Mouse (Mus musculus) bone marrow, adult 2 months (tissue): Measurements from ENCODE around the gene Gng7. TPM values are rescaled to one million over a fixed set of nuclear protein-coding genes. Genes with fewer than 3 reads are reported as not detected.

Source experiments
- H3K27ac ChIP-seq: fragments of 200-500 bp; 2 replicates; pipeline ENCODE4 v1.5.1; 2012; ENCODE audit warnings: low read depth, mild to moderate bottlenecking, control low read depth, inconsistent platforms, low read length; ENCODE audit not compliant: control insufficient read depth, poor library complexity, insufficient read depth
- H3K4me1 ChIP-seq: fragments of 200-500 bp; 2 replicates; pipeline ENCODE4 v1.6.1; 2011; ENCODE audit warnings: low read length; ENCODE audit not compliant: control insufficient read depth, insufficient read depth
- H3K4me3 ChIP-seq: fragments of 200-500 bp; replicated peaks from 2 replicates; pipeline ENCODE3; 2011; ENCODE audit warnings: mild to moderate bottlenecking, low read depth, low read length, control low read depth; ENCODE audit not compliant: control insufficient read depth
- CTCF ChIP-seq: fragments of 200-500 bp; IDR thresholded peaks from 2 replicates; pipeline ENCODE4 v1.5.1; 2011; ENCODE audit warnings: low read length, control low read depth; ENCODE audit not compliant: control insufficient read depth, insufficient read depth
- POLR2A ChIP-seq: fragments of 200-500 bp; IDR thresholded peaks from 2 replicates; pipeline ENCODE4 v1.6.1; 2011; ENCODE audit warnings: low read depth, mild to moderate bottlenecking, control low read depth, low read length, borderline replicate concordance; ENCODE audit not compliant: control insufficient read depth
- WGBS: fragments of 180-500 bp; shearing (Covaris S2); methylation state at CpG from one replicate; pipeline ENCODE4 v1.1.7; 2018; 5-methylcytosine and 5-hydroxymethylcytosine counted together
- polyA plus RNA-seq: library from polyadenylated mRNA; stranded (reverse); fragments of >200 nt; gene quantifications from 2 replicates; pipeline ENCODE4 v1.2.4, GENCODE M21; 2011; ENCODE audit warnings: low replicate concordance; ENCODE audit not compliant: missing spikeins, insufficient read depth, insufficient read length

The Gng7 gene
- polyA plus RNA-seq, 1 experiment, result not detected

DNA sequence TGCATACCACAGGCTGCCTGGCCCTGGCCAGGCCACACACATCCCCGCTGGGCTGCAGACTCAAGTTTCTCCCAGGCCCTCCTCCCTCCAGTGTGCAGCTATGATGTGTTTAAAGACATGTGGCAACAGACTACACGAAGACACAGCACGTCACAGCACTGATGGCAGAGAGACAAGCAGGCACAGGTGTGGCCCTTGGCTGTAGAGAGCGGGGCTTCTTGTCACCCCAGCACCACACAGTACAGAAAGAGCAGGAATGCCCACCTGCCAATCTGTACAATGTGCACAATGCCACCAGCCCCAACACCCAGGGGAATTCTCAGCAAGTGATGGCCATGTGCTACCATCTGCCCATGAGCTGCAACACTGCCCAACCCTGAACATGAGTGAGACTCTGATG, 103.4 kb downstream of the Gng7 start:
- H3K27ac ChIP-seq, result no peak overlapping the region
- H3K4me3 ChIP-seq, result no peak overlapping the region
- WGBS, result 90% methylated on average over 4 of the region's 4 CpGs
- H3K4me1 ChIP-seq, result peaks cover 9% of the 10 kb centered on the region
- TF ChIP-seq CTCF (no peak), POLR2A (no peak)

DNA sequence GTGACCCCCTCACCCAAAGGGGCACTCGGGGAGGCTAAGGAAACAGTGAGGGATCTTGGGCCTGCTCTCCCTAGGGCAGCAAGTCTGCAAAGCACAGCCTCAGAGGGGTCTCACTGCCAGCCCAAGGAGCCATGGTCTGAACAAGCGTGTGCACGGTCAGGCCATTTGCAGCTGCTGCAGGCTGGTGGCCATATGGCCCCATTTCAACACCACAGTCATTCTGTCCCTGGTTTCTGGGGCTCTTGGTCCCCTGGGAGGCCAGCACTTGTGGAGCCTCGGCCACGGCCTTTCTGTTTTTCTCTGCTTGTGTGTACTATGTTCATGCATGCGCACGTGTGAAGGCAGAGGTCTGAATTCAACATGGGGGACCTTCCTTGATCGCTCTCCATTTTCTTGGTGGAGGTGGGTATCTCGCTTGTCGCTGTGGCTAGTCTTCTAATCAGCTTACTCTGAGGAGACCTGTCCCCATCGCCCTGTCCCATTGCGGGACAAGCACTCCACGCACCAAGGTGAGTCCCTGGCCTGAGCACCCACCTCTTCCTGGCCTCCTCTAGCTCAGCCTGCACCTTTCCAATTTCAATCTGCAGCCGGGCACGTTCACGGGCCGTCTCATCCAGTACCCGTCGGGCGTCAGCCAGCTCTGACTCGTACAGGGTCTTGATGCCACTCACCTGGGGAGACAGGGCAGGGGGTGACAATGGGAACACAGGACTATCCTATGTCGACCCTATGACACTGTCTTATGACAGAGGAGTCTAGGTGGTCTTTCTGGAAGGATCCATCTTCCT, 105.2 kb downstream of the Gng7 start:
- H3K27ac ChIP-seq, result no peak overlapping the region
- 94% methylated on average over 22 of the region's 22 CpGs for WGBS
- TF ChIP-seq POLR2A, result no peak
- no peak for TF ChIP-seq CTCF
- no peak overlapping the region for H3K4me3 ChIP-seq
- peaks cover 8% of the 10 kb centered on the region for H3K4me1 ChIP-seq

DNA sequence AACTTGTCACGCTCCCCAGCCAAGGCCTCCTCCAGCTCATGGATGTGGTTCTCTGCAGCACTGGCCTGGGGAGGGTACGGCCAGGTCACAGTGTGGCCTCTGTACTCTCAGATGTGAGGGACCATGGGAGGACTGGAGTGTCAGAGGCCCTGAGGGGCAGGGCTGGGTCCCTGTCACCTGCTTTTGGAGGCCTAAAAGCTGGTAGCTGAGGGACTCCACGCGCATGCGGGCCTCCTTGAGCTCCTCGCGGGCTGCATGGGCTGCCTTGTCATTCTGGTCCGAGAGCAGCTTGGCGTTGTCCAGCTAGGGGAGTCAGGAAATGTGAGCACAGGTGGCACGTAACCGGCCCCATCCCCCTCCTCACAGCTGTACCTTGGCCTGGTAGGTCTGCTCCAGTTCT, 110.0 kb downstream of the Gng7 start:
- H3K4me3 ChIP-seq, result no peak overlapping the region
- H3K27ac ChIP-seq, result no peak overlapping the region
- TF ChIP-seq POLR2A, result no peak
- no peak for TF ChIP-seq CTCF
- no peaks in the 10 kb centered on the region; the same call in none of the 2 replicates for H3K4me1 ChIP-seq
- 92% methylated on average over 11 of the region's 11 CpGs for WGBS

DNA sequence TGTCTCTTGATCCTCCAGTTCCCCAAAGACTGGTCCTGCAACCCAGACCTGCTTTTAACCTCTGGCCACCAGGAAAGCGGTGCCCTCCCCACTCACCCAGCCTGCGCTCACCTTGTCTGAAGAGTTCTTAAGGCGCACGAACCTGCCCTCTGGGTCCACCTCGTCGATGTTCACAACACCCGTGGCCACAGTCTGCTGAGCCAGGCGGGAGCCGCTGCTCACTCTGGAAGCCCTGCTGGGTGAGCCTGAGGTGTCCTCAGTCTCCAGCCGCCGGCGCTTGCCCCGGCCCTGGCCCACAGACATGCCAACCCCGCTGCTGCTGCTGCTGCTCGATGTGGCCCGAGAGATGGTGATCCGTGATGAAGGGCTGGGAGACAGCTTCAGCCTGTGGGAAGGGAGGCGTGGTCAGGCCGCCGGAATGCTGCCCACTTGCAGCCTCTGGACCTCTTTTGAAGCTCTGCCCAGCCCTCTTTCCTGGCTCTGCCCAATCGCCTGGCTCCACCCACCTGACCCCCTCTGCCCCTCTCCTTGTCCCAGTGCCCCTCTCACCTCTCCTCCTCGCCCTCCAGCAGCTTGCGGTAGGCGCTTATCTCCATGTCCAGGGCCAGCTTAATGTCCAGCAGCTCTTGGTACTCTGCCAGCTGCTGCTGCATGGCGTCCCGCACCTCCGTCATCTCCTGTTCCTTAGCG, 110.6 kb downstream of the Gng7 start:
- TF ChIP-seq CTCF (no peak), POLR2A (no peak)
- Histone ChIP-seq H3K4me3 (no peak overlapping the region), H3K27ac (no peak overlapping the region), H3K4me1 (no peaks in the 10 kb centered on the region; the same call in none of the 2 replicates)
- 89% methylated on average over 28 of the region's 28 CpGs for WGBS

DNA sequence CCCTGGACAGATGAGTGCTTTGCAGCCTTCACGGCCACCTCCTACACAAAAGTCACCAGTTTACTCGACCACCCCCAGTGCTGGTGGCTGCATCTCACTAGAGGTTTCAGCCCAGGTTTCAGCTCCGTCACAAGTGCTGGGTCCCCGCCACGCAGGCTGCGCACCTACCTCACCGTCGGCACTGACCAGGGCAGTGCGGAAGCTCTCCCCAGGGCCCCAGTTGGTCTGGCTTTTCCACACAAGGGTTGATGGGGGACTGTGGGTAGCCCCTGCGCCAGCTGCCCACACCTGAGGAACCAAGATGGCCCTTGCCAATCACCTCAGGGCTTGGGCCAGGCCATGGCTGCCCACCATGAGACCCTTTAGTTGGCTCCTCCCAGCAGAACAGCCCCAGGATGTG, 111.5 kb downstream of the Gng7 start:
- H3K4me1 ChIP-seq, result no peaks in the 10 kb centered on the region; the same call in none of the 2 replicates
- no peak overlapping the region for H3K27ac ChIP-seq
- TF ChIP-seq CTCF, result no peak
- no peak for TF ChIP-seq POLR2A
- 84% methylated on average over 10 of the region's 10 CpGs for WGBS
- no peak overlapping the region for H3K4me3 ChIP-seq

DNA sequence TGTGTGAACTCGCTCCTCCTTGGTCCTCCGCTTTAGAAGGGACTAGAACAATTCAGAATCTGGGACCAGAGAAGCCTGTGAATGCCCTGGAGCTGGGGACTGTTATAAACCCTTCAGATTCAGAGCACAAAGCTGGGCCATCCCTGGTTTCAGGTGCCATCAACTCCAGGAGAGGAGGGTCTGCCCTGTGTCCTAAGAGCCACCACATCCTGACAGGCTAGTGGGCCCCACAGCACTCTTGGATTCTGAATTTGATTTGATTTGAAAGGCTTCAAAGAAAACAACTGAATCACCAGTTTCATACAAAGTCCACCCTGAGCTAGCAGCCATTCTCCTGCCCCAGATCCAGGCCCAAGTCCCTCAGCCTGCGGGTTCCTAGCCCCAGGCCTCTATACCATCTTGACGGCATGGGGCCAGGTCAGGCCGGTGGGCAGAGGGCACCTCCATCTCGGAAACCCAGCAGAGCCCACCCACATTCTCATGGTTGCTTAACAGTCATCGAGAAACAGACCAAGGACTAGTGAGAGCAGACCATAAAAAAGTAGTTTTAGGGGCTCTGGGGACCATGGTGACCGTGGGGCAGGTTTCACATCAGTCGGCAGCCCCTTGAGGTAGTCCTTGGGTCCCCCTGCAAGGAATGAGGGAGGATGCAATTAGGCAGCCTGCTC, 112.3 kb downstream of the Gng7 start:
- 87% methylated on average over 9 of the region's 9 CpGs for WGBS
- Histone ChIP-seq H3K27ac (no peak overlapping the region), H3K4me1 (no peaks in the 10 kb centered on the region; the same call in none of the 2 replicates), H3K4me3 (no peak overlapping the region)
- no peak for TF ChIP-seq POLR2A
- TF ChIP-seq CTCF, result no peak

DNA sequence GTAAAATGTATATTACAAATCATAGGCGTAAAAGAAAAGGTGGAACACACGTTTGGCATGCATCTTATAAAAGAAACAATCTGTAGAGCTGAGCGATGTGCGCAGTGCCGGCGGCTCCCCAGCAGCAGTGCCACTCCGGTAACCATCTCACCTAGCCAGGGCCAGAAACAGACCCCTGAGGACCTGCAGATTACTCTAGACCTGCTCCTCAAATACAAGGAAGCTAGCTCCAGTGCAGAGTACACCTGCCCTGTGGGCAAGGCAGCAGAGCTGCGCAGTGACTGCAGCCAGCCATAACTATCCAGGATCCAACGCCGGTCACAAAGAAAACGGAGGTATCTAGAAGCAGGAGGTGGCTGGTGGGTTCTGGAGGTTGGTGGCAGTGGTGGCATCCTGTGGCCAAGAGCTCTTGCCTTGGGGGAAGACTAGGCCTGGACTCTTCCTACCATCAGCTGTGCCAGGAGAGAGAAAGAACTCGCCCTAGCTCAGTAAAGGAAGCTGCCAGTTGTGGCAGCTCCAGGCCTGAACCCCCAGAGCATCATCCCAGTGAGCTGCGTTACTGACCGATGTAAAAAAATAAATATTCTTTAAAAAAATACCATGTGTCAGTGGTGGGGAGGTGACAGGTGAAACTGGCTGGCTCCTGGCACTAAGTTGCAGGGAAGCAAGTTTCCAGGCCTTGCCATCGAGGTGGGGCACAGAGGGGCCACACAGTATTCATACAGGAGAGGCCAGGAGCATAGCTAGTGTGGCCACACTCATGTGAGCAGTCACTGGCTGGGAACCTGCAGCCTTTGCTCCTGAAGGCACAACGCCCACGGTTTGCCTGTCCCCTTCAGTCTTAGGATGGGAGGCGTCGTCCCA, 113.1 kb downstream of the Gng7 start:
- H3K4me1 ChIP-seq, result no peaks in the 10 kb centered on the region; the same call in none of the 2 replicates
- no peak overlapping the region for H3K4me3 ChIP-seq
- no peak overlapping the region; the same call in 1 of the 2 replicates for H3K27ac ChIP-seq
- 90% methylated on average over 19 of the region's 19 CpGs for WGBS
- 0 out of 2 replicates have a peak, but pooled peaks have one; percentile 10 for TF ChIP-seq POLR2A
- TF ChIP-seq CTCF, result no peak
